Mouse (Mus musculus) embryonic facial prominence, embryonic 13.5 days (tissue): ENCODE data around the gene Mlst8. TPM values are rescaled to one million over a fixed set of nuclear protein-coding genes. Genes with fewer than 3 reads are reported as not detected.

ENCODE experiments used
- ATAC-seq: fragments of 200-750 bp; cut with Nextera tagmentation; 2 replicates; pipeline ENCODE4 v1.8.0; 2017; ENCODE audit warnings: low read depth; ENCODE audit not compliant: insufficient number of reproducible peaks, insufficient read depth, low FRiP score, low TSS enrichment
- H3K27ac ChIP-seq: fragments of 300-500 bp; sonication (generic); 2 replicates; pipeline ENCODE4 v1.5.1; 2015; ENCODE audit warnings: moderate library complexity, mild to moderate bottlenecking, inconsistent platforms
- H3K27me3 ChIP-seq: fragments of 300-500 bp; sonication (generic); 2 replicates; pipeline ENCODE4 v1.6.1; 2015; ENCODE audit warnings: mild to moderate bottlenecking, inconsistent platforms
- H3K36me3 ChIP-seq: fragments of 300-500 bp; sonication (generic); 2 replicates; pipeline ENCODE4 v1.6.1; 2015; ENCODE audit warnings: mild to moderate bottlenecking, inconsistent platforms
- H3K4me1 ChIP-seq: fragments of 300-500 bp; sonication (generic); 2 replicates; pipeline ENCODE4 v1.6.1; 2015; ENCODE audit warnings: inconsistent platforms
- H3K4me2 ChIP-seq: fragments of 300-500 bp; sonication (generic); 2 replicates; pipeline ENCODE4 v1.6.1; 2015; ENCODE audit warnings: moderate library complexity, mild to moderate bottlenecking, inconsistent platforms
- H3K4me3 ChIP-seq: fragments of 300-500 bp; sonication (generic); 2 replicates; pipeline ENCODE4 v1.5.1; 2015; ENCODE audit warnings: mild to moderate bottlenecking, inconsistent platforms
- H3K9ac ChIP-seq: fragments of 300-500 bp; sonication (generic); 2 replicates; pipeline ENCODE4 v1.6.1; 2015; ENCODE audit warnings: mild to moderate bottlenecking, inconsistent platforms
- H3K9me3 ChIP-seq: fragments of 300-500 bp; sonication (generic); 2 replicates; pipeline ENCODE4 v1.6.1; 2016; ENCODE audit warnings: inconsistent platforms
- WGBS: fragments of 180-500 bp; shearing (Covaris S2); methylation state at CpG from one replicate; pipeline ENCODE4 v1.1.7; 2015; ENCODE audit warnings: mixed read lengths; 5-methylcytosine and 5-hydroxymethylcytosine counted together
- polyA plus RNA-seq: library from polyadenylated mRNA; unstranded; fragments of >200 nt; fragmentation: Nextera tagmentation; extraction: Ambion mirVana; gene quantifications from 2 replicates; pipeline ENCODE4 v1.2.1, GENCODE M21; 2015

The Mlst8 gene
- polyA plus RNA-seq, 1 experiment from 2014 or later, result 33.2 TPM

- under 1% methylated on average over 45 of the region's 45 CpGs for WGBS
- peak within 1 kb of the TSS; percentile 79 for H3K9ac ChIP-seq
- no peaks in the 10 kb centered on the region for H3K9me3 ChIP-seq
- peak within 1 kb of the TSS; percentile 78 for H3K4me2 ChIP-seq
- peak; percentile 23; the same call in 1 of the 2 replicates for ATAC-seq
- H3K36me3 ChIP-seq, result no peaks in the 10 kb centered on the region
- no peak within 1 kb of the TSS for H3K27ac ChIP-seq
- peak within 1 kb of the TSS; percentile 72 for H3K4me3 ChIP-seq
- peaks cover 37% of the 10 kb centered on the region for H3K27me3 ChIP-seq
- H3K4me1 ChIP-seq, result peaks cover 24% of the 10 kb centered on the region
Measured at GRCm38 (mm10) chr17:24488186-24488661, 9.3 kb upstream of the Mlst8 start, which contains the start of gene Caskin1. TSS of gene Caskin1 (plus strand) at chr17:24488601.

GRCm38 (mm10) chr17:24485090-24485860, 6.4 kb upstream of the Mlst8 start:
- H3K9me3 ChIP-seq, result no peaks in the 10 kb centered on the region
- no peak overlapping the region for H3K4me2 ChIP-seq
- WGBS, result 46% methylated on average over 11 of the region's 11 CpGs
- no peaks in the 10 kb centered on the region for H3K36me3 ChIP-seq
- no peak overlapping the region for H3K4me3 ChIP-seq
- no peak for ATAC-seq
- H3K27me3 ChIP-seq, result peaks cover 30% of the 10 kb centered on the region
- H3K27ac ChIP-seq, result no peak overlapping the region
- peaks cover 26% of the 10 kb centered on the region for H3K4me1 ChIP-seq
- H3K9ac ChIP-seq, result peak overlapping the region; percentile 55; the same call in 1 of the 2 replicates

- peaks cover 21% of the 10 kb centered on the region for H3K4me1 ChIP-seq
- peaks cover 17% of the 10 kb centered on the region for H3K27me3 ChIP-seq
- no peak overlapping the region for H3K27ac ChIP-seq
- no peak overlapping the region for H3K4me2 ChIP-seq
- no peak overlapping the region for H3K4me3 ChIP-seq
- H3K9ac ChIP-seq, result no peak overlapping the region
- H3K36me3 ChIP-seq, result no peaks in the 10 kb centered on the region
- H3K9me3 ChIP-seq, result no peaks in the 10 kb centered on the region
- WGBS, result 83% methylated on average over 3 of the region's 3 CpGs
- no peak for ATAC-seq
Measured at GRCm38 (mm10) chr17:24483495-24483894, 4.6 kb upstream of the Mlst8 start.

- Histone ChIP-seq H3K4me3 (no peak overlapping the region), H3K4me2 (no peak overlapping the region), H3K9ac (no peak overlapping the region), H3K9me3 (no peaks in the 10 kb centered on the region), H3K27ac (no peak overlapping the region), H3K36me3 (peaks cover 10% of the 10 kb centered on the region), H3K27me3 (no peaks in the 10 kb centered on the region), H3K4me1 (peaks cover 26% of the 10 kb centered on the region)
- ATAC-seq, result no peak
- 94% methylated on average over 20 of the region's 20 CpGs for WGBS
Measured at GRCm38 (mm10) chr17:24481027-24481815, 2.3 kb upstream of the Mlst8 start.

GRCm38 (mm10) chr17:24480201-24480826, 1.4 kb upstream of the Mlst8 start:
- Histone ChIP-seq H3K9ac (0 out of 2 replicates have a peak overlapping the region, but pooled peaks have one; percentile 49), H3K27me3 (no peaks in the 10 kb centered on the region), H3K4me3 (no peak overlapping the region), H3K4me1 (peaks cover 22% of the 10 kb centered on the region), H3K4me2 (no peak overlapping the region), H3K36me3 (peaks cover 19% of the 10 kb centered on the region), H3K27ac (no peak overlapping the region), H3K9me3 (no peaks in the 10 kb centered on the region)
- no peak for ATAC-seq
- 42% methylated on average over 3 of the region's 3 CpGs for WGBS

- ATAC-seq, result no peak
- 21% methylated on average over 1 of the region's 1 CpGs for WGBS
- no peak overlapping the region for H3K27ac ChIP-seq
- peak overlapping the region; percentile 71 for H3K4me2 ChIP-seq
- peak overlapping the region; percentile 76 for H3K4me3 ChIP-seq
- H3K9me3 ChIP-seq, result no peaks in the 10 kb centered on the region
- H3K36me3 ChIP-seq, result peaks cover 28% of the 10 kb centered on the region
- peak overlapping the region; percentile 91 for H3K9ac ChIP-seq
- peaks cover 24% of the 10 kb centered on the region for H3K4me1 ChIP-seq
- no peaks in the 10 kb centered on the region for H3K27me3 ChIP-seq
Measured at GRCm38 (mm10) chr17:24479431-24479830, 553 bp upstream of the Mlst8 start.

- Histone ChIP-seq H3K27ac (no peak overlapping the region), H3K4me2 (peak overlapping the region; percentile 71), H3K27me3 (no peaks in the 10 kb centered on the region), H3K4me3 (peak overlapping the region; percentile 76), H3K36me3 (peaks cover 40% of the 10 kb centered on the region), H3K4me1 (peaks cover 37% of the 10 kb centered on the region), H3K9ac (peak overlapping the region; percentile 91), H3K9me3 (no peaks in the 10 kb centered on the region)
- 49% methylated on average over 11 of the region's 11 CpGs for WGBS
- no peak for ATAC-seq
Measured at GRCm38 (mm10) chr17:24477985-24478600, 785 bp downstream of the Mlst8 start.

- no peaks in the 10 kb centered on the region for H3K9me3 ChIP-seq
- peaks cover 44% of the 10 kb centered on the region for H3K4me1 ChIP-seq
- WGBS, result 88% methylated on average over 20 of the region's 20 CpGs
- no peak overlapping the region for H3K27ac ChIP-seq
- ATAC-seq, result no peak
- H3K9ac ChIP-seq, result peak overlapping the region; percentile 91
- H3K4me3 ChIP-seq, result peak overlapping the region; percentile 76
- H3K27me3 ChIP-seq, result no peaks in the 10 kb centered on the region
- peak overlapping the region; percentile 71 for H3K4me2 ChIP-seq
- H3K36me3 ChIP-seq, result peaks cover 40% of the 10 kb centered on the region
Measured at GRCm38 (mm10) chr17:24477053-24477984, 1.6 kb downstream of the Mlst8 start.

GRCm38 (mm10) chr17:24476022-24476776, 2.7 kb downstream of the Mlst8 start:
- ATAC-seq, result no peak
- WGBS, result 93% methylated on average over 10 of the region's 10 CpGs
- Histone ChIP-seq H3K27me3 (no peaks in the 10 kb centered on the region), H3K9me3 (no peaks in the 10 kb centered on the region), H3K4me1 (peaks cover 56% of the 10 kb centered on the region), H3K27ac (no peak overlapping the region), H3K4me3 (no peak overlapping the region), H3K36me3 (peaks cover 40% of the 10 kb centered on the region), H3K4me2 (no peak overlapping the region), H3K9ac (no peak overlapping the region)

- H3K4me1 ChIP-seq, result peaks cover 62% of the 10 kb centered on the region
- WGBS, result 89% methylated on average over 6 of the region's 6 CpGs
- no peaks in the 10 kb centered on the region for H3K9me3 ChIP-seq
- H3K4me3 ChIP-seq, result no peak overlapping the region
- no peak overlapping the region for H3K27ac ChIP-seq
- no peak overlapping the region for H3K9ac ChIP-seq
- no peaks in the 10 kb centered on the region for H3K27me3 ChIP-seq
- peaks cover 40% of the 10 kb centered on the region for H3K36me3 ChIP-seq
- no peak overlapping the region for H3K4me2 ChIP-seq
- ATAC-seq, result no peak
Measured at GRCm38 (mm10) chr17:24475586-24475985, 3.3 kb downstream of the Mlst8 start.
